Mouse (Mus musculus) E14TG2a.4 (cell line): Measurements from ENCODE around the gene Evi2b.
A peak's percentile ranks its signal among the peaks of the same experiment; 100 is the strongest.

Experiments
- H3K27me3 ChIP-seq: 2 replicates; pipeline ENCODE4 v1.6.1; 2014; ENCODE audit warnings: low read length, control low read depth; ENCODE audit not compliant: insufficient read depth
- H3K36me3 ChIP-seq: 2 replicates; pipeline ENCODE4 v1.6.1; 2014; ENCODE audit warnings: low read length, control low read depth; ENCODE audit not compliant: insufficient read depth
- H3K4me1 ChIP-seq: replicated peaks from 2 replicates; pipeline ENCODE4 v1.6.1; 2014; ENCODE audit warnings: low read depth, low read length, control low read depth
- H3K4me3 ChIP-seq: replicated peaks from 2 replicates; pipeline ENCODE4 v1.5.1; 2014; ENCODE audit warnings: mild to moderate bottlenecking, low read length
- H3K9me3 ChIP-seq: 2 replicates; pipeline ENCODE4 v1.6.1; 2014; ENCODE audit warnings: low read length, control low read depth
- CTCF ChIP-seq: conservative IDR thresholded peaks from 2 replicates; pipeline ENCODE4 v1.5.1; 2014; ENCODE audit warnings: low read length
- NANOG ChIP-seq: IDR thresholded peaks from 2 replicates; pipeline ENCODE4 v1.6.1; 2014; ENCODE audit warnings: borderline replicate concordance, low read length, mixed read lengths
- POU5F1 ChIP-seq: IDR thresholded peaks from 2 replicates; pipeline ENCODE4 v1.6.1; 2014; ENCODE audit warnings: low read length, borderline replicate concordance

Evi2b gene

GRCm38 (mm10) chr11:79523560-79524309 lies at the start of gene Evi2b:
Gene Evi2b (minus strand): TSS chr11:79523762.
- Histone ChIP-seq H3K9me3 (no peaks in the 10 kb centered on the region), H3K27me3 (no peaks in the 10 kb centered on the region), H3K4me1 (no peaks in the 10 kb centered on the region), H3K4me3 (no peak within 1 kb of the TSS), H3K36me3 (0 out of 2 replicates have a peak, but pooled peaks cover 3% of the 10 kb centered on the region)
- TF ChIP-seq POU5F1 (no peak), NANOG (no peak), CTCF (no peak)

DNA sequence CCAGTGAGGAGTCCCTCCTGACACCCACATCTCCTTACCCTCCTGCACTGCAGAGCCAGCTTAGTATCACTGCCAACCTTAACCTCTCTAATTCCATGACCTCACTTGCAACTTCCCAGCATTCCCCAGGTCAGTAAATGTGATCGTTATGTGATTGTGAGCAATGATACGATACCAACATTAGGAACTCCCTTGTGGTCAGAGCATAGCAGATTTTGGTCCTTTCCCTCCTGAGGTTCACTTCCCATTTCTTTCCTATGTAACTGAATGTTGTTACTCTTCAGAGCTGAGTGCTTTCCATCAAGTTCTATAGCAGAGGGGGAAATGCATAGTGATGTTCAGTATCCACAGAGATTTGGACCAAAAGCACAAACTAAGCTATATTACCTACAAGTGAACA lies 46.8 kb upstream of the Evi2b start:
- no peaks in the 10 kb centered on the region for H3K9me3 ChIP-seq
- peaks cover 26% of the 10 kb centered on the region for H3K36me3 ChIP-seq
- H3K4me1 ChIP-seq = no peaks in the 10 kb centered on the region
- TF ChIP-seq NANOG (no peak), POU5F1 (no peak)
- no peak overlapping the region for H3K4me3 ChIP-seq
- no peaks in the 10 kb centered on the region for H3K27me3 ChIP-seq

GRCm38 (mm10) chr11:79568197-79568911 lies 44.8 kb upstream of the Evi2b start:
- no peak for TF ChIP-seq POU5F1
- TF ChIP-seq CTCF = no peak
- TF ChIP-seq NANOG = no peak
- no peaks in the 10 kb centered on the region for H3K9me3 ChIP-seq
- peaks cover 29% of the 10 kb centered on the region for H3K36me3 ChIP-seq
- H3K27me3 ChIP-seq = no peaks in the 10 kb centered on the region
- no peaks in the 10 kb centered on the region for H3K4me1 ChIP-seq
- H3K4me3 ChIP-seq = no peak overlapping the region

GRCm38 (mm10) chr11:79566947-79567346 lies 43.4 kb upstream of the Evi2b start:
- no peaks in the 10 kb centered on the region for H3K4me1 ChIP-seq
- TF ChIP-seq CTCF = peak; percentile 32; the same call in 1 of the 2 replicates
- no peak for TF ChIP-seq NANOG
- no peak for TF ChIP-seq POU5F1
- H3K4me3 ChIP-seq = no peak overlapping the region
- H3K9me3 ChIP-seq = no peaks in the 10 kb centered on the region
- H3K36me3 ChIP-seq = peaks cover 33% of the 10 kb centered on the region
- H3K27me3 ChIP-seq = no peaks in the 10 kb centered on the region

DNA sequence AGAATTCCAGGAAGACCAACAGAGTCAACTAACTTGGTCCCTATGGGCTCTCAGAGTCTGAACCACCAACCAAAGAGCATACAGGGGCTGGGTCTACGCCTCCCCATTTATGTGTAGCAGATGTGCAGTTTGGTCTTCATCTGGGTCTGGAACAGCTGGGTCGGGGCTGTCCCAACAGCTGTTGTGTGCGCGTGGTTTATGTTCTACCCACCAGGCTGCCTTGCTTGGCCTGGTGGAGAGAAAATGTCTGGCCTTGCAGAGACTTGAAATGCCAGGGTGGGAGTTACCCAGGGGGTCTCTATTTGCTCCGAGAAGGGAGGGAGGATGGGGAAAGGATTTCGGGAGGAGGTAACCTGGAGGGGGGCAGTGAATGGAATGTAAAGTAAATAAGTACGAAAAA lies 39.9 kb upstream of the Evi2b start:
- H3K9me3 ChIP-seq = no peaks in the 10 kb centered on the region
- H3K4me3 ChIP-seq = no peak overlapping the region
- H3K36me3 ChIP-seq = peaks cover 19% of the 10 kb centered on the region
- no peaks in the 10 kb centered on the region for H3K4me1 ChIP-seq
- H3K27me3 ChIP-seq = no peaks in the 10 kb centered on the region
- no peak for TF ChIP-seq CTCF
- no peak for TF ChIP-seq NANOG
- no peak for TF ChIP-seq POU5F1

DNA sequence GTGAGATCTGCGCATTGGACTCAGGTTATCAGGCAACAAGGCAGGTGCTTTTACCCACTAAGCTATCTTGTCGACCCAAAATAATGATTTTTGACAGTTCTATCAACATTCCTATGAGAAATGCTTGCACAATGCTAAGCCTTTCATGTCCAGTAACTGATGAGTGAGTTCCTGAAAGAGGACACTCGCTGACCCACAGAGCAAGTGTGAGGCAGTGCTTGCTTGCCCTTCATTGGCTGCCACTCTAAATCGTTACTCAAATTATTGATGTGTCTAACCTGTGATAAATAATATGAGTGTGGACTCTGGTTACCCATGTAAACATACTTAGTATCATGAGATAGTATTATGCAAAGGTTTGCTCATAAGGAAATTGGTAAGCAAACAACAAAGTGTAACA lies 37.0 kb upstream of the Evi2b start:
- Histone ChIP-seq H3K4me1 (no peaks in the 10 kb centered on the region), H3K36me3 (peaks cover 15% of the 10 kb centered on the region), H3K27me3 (no peaks in the 10 kb centered on the region), H3K4me3 (no peak overlapping the region), H3K9me3 (no peaks in the 10 kb centered on the region)
- no peak for TF ChIP-seq CTCF
- no peak for TF ChIP-seq NANOG
- TF ChIP-seq POU5F1 = no peak

GRCm38 (mm10) chr11:79552622-79553021 lies 29.1 kb upstream of the Evi2b start:
- no peaks in the 10 kb centered on the region for H3K4me1 ChIP-seq
- no peak overlapping the region for H3K4me3 ChIP-seq
- no peaks in the 10 kb centered on the region for H3K27me3 ChIP-seq
- H3K36me3 ChIP-seq = peaks cover 18% of the 10 kb centered on the region; the same call in 1 of the 2 replicates
- no peaks in the 10 kb centered on the region for H3K9me3 ChIP-seq
- TF ChIP-seq CTCF (no peak), POU5F1 (no peak), NANOG (no peak)

DNA sequence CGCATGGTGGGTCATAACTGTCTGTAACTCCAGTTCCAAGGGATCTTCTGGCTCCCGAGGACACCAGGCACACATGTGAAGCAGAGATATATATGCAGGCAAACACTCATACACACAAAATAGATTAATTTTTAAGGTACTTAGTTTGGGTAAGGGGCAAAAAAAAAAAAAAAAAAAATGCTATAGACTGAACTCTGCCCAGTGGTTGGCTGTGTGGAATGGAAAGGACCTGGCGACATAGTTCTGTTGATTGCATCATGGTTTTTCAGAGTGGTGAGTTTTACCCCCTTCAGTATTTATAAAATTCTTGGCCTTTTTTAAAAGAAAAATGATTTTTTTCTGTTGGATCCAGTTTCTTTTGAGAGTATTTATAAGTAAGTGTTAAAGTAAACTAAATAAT lies 12.7 kb upstream of the Evi2b start:
- Histone ChIP-seq H3K27me3 (no peaks in the 10 kb centered on the region), H3K4me3 (no peak overlapping the region)

More for the DNA sequence above, 12.7 kb upstream of the Evi2b start:
- no peak for TF ChIP-seq NANOG
- no peak for TF ChIP-seq CTCF
- H3K4me1 ChIP-seq = no peaks in the 10 kb centered on the region
- peaks cover 5% of the 10 kb centered on the region; the same call in 1 of the 2 replicates for H3K36me3 ChIP-seq
- no peaks in the 10 kb centered on the region for H3K9me3 ChIP-seq
